Mouse (Mus musculus) MEL (cell line): ENCODE measurements around the gene Sapcd1. TPM values are rescaled to one million over a fixed set of nuclear protein-coding genes. Genes with fewer than 3 reads are reported as not detected.
A peak's percentile ranks its signal among the peaks of the same experiment; 100 is the strongest.
"Not testable (repeated sequence)": the region's sequence is repeated elsewhere in the genome, so short reads cannot be mapped to it uniquely, and the experiment has no call there.

Source experiments
- DNase-seq: peaks from one replicate; pipeline ENCODE4 v3.0.0; 2011; ENCODE audit warnings: low read depth, low spot score
- H3K27ac ChIP-seq: 2 replicates; pipeline ENCODE4 v1.5.1; 2012; ENCODE audit warnings: low read depth, mild to moderate bottlenecking, control low read depth, low read length, moderate library complexity; ENCODE audit not compliant: control insufficient read depth
- H3K27me3 ChIP-seq, 2 experiments: fragments of 150-350 bp in 1 of 2; sonication (generic) in 1 of 2; 2 replicates each; pipeline ENCODE4 v1.6.1; 2012; ENCODE audit warnings: low read length in 2 of 2, mild to moderate bottlenecking in 2 of 2, improper control_type of control experiment in 1 of 2, moderate library complexity in 1 of 2; ENCODE audit not compliant: insufficient read depth in 2 of 2, control insufficient read depth in 1 of 2
- H3K36me3 ChIP-seq, 2 experiments: 2 replicates each; pipeline ENCODE4 v1.6.1; 2012 to 2014; ENCODE audit warnings: low read length in 2 of 2, improper control_type of control experiment in 1 of 2, inconsistent platforms in 1 of 2, mild to moderate bottlenecking in 1 of 2; ENCODE audit not compliant: insufficient read depth in 2 of 2, control insufficient read depth in 1 of 2
- H3K4me1 ChIP-seq, 2 experiments: fragments of 150-350 bp in 1 of 2; sonication (generic) in 1 of 2; 2 replicates each; pipeline ENCODE4 v1.6.1; 2012; ENCODE audit warnings: low read length in 2 of 2, improper control_type of control experiment in 1 of 2, mild to moderate bottlenecking in 1 of 2; ENCODE audit not compliant: insufficient read depth in 2 of 2, control insufficient read depth in 1 of 2
- H3K4me3 ChIP-seq, 2 experiments: fragments of 150-350 bp in 1 of 2; sonication (generic) in 1 of 2; 2 replicates each; pipeline ENCODE4 v1.5.1; 2012; ENCODE audit warnings: low read depth in 2 of 2, low read length in 2 of 2, mild to moderate bottlenecking in 2 of 2, moderate library complexity in 2 of 2, control low read depth in 1 of 2, improper control_type of control experiment in 1 of 2; ENCODE audit not compliant: control insufficient read depth in 1 of 2, insufficient read depth in 1 of 2
- H3K79me2 ChIP-seq: 2 replicates; pipeline ENCODE4 v1.6.1; 2012; ENCODE audit warnings: mild to moderate bottlenecking, low read length, moderate library complexity; ENCODE audit not compliant: control insufficient read depth, poor library complexity, insufficient read depth
- H3K9ac ChIP-seq: 2 replicates; pipeline ENCODE4 v1.6.1; 2012; ENCODE audit warnings: low read depth, mild to moderate bottlenecking, control low read depth, low read length, moderate library complexity; ENCODE audit not compliant: control insufficient read depth, poor library complexity, severe bottlenecking
- H3K9me3 ChIP-seq: fragments of 150-350 bp; sonication (generic); replicated peaks from 2 replicates; pipeline ENCODE4 v1.6.1; 2012; ENCODE audit warnings: mild to moderate bottlenecking, low read length, improper control_type of control experiment, moderate library complexity; ENCODE audit not compliant: insufficient read depth
- BHLHE40 ChIP-seq: IDR thresholded peaks from 2 replicates; pipeline ENCODE4 v1.6.1; 2012; ENCODE audit warnings: low read depth, mild to moderate bottlenecking, inconsistent platforms, low read length, improper control_type of control experiment, borderline replicate concordance
- ELF1 ChIP-seq: IDR thresholded peaks from 2 replicates; pipeline ENCODE4 v1.6.1; 2014; ENCODE audit warnings: low read depth, mild to moderate bottlenecking, inconsistent platforms, low read length, improper control_type of control experiment, moderate library complexity
- EP300 ChIP-seq, 2 experiments: IDR thresholded peaks; 2 replicates each; pipeline ENCODE4 v1.6.1; 2011; ENCODE audit warnings: improper control_type of control experiment in 2 of 2, low read length in 2 of 2, low read depth in 1 of 2, mild to moderate bottlenecking in 1 of 2
- ETS1 ChIP-seq: IDR thresholded peaks from 2 replicates; pipeline ENCODE4 v1.6.1; 2012; ENCODE audit warnings: low read depth, mild to moderate bottlenecking, inconsistent platforms, low read length, improper control_type of control experiment, moderate library complexity
- GATA1 ChIP-seq: IDR thresholded peaks from 2 replicates; pipeline ENCODE4 v1.6.1; 2011; ENCODE audit warnings: low read depth, low read length, improper control_type of control experiment
- MXI1 ChIP-seq: IDR thresholded peaks from 2 replicates; pipeline ENCODE4 v1.6.1; 2011; ENCODE audit warnings: mild to moderate bottlenecking, low read depth, low read length, improper control_type of control experiment
- NELFE ChIP-seq: IDR thresholded peaks from 2 replicates; pipeline ENCODE4 v1.6.1; 2011; ENCODE audit warnings: low read depth, low read length, improper control_type of control experiment
- POLR2A ChIP-seq, 2 experiments: IDR thresholded peaks; 2 replicates each; pipeline ENCODE4 v1.6.1; 2011 to 2012; ENCODE audit warnings: low read length in 2 of 2, mild to moderate bottlenecking in 2 of 2, control low read depth in 1 of 2, improper control_type of control experiment in 1 of 2, low read depth in 1 of 2, moderate library complexity in 1 of 2; ENCODE audit not compliant: control insufficient read depth in 1 of 2, insufficient read depth in 1 of 2, poor library complexity in 1 of 2
- POLR2AphosphoS2 ChIP-seq: IDR thresholded peaks from 2 replicates; pipeline ENCODE4 v1.6.1; 2011; ENCODE audit warnings: low read length, improper control_type of control experiment
- SIN3A ChIP-seq: IDR thresholded peaks from 2 replicates; pipeline ENCODE4 v1.6.1; 2012; ENCODE audit warnings: low read length, improper control_type of control experiment, inconsistent platforms
- TAL1 ChIP-seq: IDR thresholded peaks from 2 replicates; pipeline ENCODE4 v1.6.1; 2012; ENCODE audit warnings: mild to moderate bottlenecking, inconsistent platforms, low read length, moderate library complexity, mixed read lengths
- TBP ChIP-seq: IDR thresholded peaks from 2 replicates; pipeline ENCODE4 v1.8.0; 2011; ENCODE audit warnings: low read depth, low read length, improper control_type of control experiment
- UBTF ChIP-seq: IDR thresholded peaks from 2 replicates; pipeline ENCODE4 v1.6.1; 2012; ENCODE audit warnings: low read depth, mild to moderate bottlenecking, inconsistent platforms, low read length, improper control_type of control experiment, moderate library complexity, borderline replicate concordance; ENCODE audit not compliant: insufficient read depth
- USF1 ChIP-seq: IDR thresholded peaks from 2 replicates; pipeline ENCODE4 v1.6.1; 2014; ENCODE audit warnings: low read depth, mild to moderate bottlenecking, inconsistent platforms, low read length, improper control_type of control experiment, moderate library complexity
- ZMIZ1 ChIP-seq: IDR thresholded peaks from 2 replicates; pipeline ENCODE4 v1.6.1; 2012; ENCODE audit warnings: low read depth, mild to moderate bottlenecking, inconsistent platforms, low read length, improper control_type of control experiment, moderate library complexity
- polyA plus RNA-seq, 2 experiments: library from polyadenylated mRNA; stranded (reverse) in 1 of 2; unstranded in 1 of 2; fragments of >175 nt in 1 of 2; fragments of >200 nt in 1 of 2; gene quantifications; 2 replicates each; pipeline versions ENCODE4 v1.2.1 to v1.2.4; 2012; ENCODE audit warnings: low replicate concordance in 2 of 2, low read depth in 1 of 2; ENCODE audit not compliant: insufficient read length in 2 of 2, insufficient read depth in 1 of 2, missing spikeins in 1 of 2
- total RNA-seq: library from RNA; depleted of rRNA; stranded (reverse); fragments of 300-350 nt; gene quantifications from 2 replicates; pipeline ENCODE4 v1.2.3, GENCODE M21; 2012

Sapcd1 gene
- total and polyA plus RNA-seq, 3 experiments: 124 to 164 TPM; not detected in 1

GRCm38 (mm10) chr17:35000717-35001451, 26.9 kb downstream of the Sapcd1 start, which contains the start of gene Vars (continued):
- TF ChIP-seq UBTF (no peak), ELF1 (0 out of 2 replicates have a peak, but pooled peaks have one; percentile 31), ETS1 (no peak)

- Histone ChIP-seq H3K79me2 (peaks cover 75% of the 10 kb centered on the region), H3K4me3 (peak overlapping the region; percentile 70 to 89), H3K27ac (peak overlapping the region; percentile 99), H3K9ac (peak overlapping the region; percentile 100)
- H3K36me3 ChIP-seq, H3K4me1 ChIP-seq, H3K9me3 ChIP-seq, H3K27me3 ChIP-seq: not testable (repeated sequence)
- TF ChIP-seq TBP: peak; percentile 84
- peak; percentile 82 for TF ChIP-seq NELFE
- TF ChIP-seq POLR2A (IDR thresholded peaks at IDR 0.05; ENCODE audit: control insufficient read depth in 1 of 2, insufficient read depth in 1 of 2, low read depth in 1 of 2, low read length in 2 of 2, poor library complexity in 1 of 2): peak; percentile 77 to 85
- TF ChIP-seq POLR2AphosphoS2: peak; percentile 77; the same call in 1 of the 2 replicates
- TF ChIP-seq EP300 (IDR thresholded peaks at IDR 0.05; ENCODE audit: low read depth in 1 of 2, low read length in 2 of 2): peak in 1 of 2 experiments; percentile 40; a peak in 2 of 4 replicates
- peak; percentile 30; the same call in 1 of the 2 replicates for TF ChIP-seq MXI1
- TF ChIP-seq SIN3A: peak; percentile 45; the same call in 1 of the 2 replicates
- peak; percentile 60 for TF ChIP-seq TAL1
- TF ChIP-seq BHLHE40: peak; percentile 38; the same call in 1 of the 2 replicates
- TF ChIP-seq USF1: peak; percentile 77
- 0 out of 2 replicates have a peak, but pooled peaks have one; percentile 2 for TF ChIP-seq GATA1
- TF ChIP-seq ZMIZ1: peak; percentile 99
- peak; percentile 42; the same call in 1 of the 2 replicates for TF ChIP-seq ETS1
- peak; percentile 76 for DNase-seq
These were observed 27.7 kb downstream of the Sapcd1 start for GRCm38 (mm10) chr17:34999871-35000716.
